Mouse (Mus musculus) erythroblast, embryonic 14.5 days (primary cell): ENCODE results near the gene Rasip1. TPM values are rescaled to one million over a fixed set of nuclear protein-coding genes. Genes with fewer than 3 reads are reported as not detected.
A peak's percentile ranks its signal among the peaks of the same experiment; 100 is the strongest.

ENCODE experiments used
- H3K27me3 ChIP-seq: 2 replicates; pipeline ENCODE4 v1.6.1; 2012; ENCODE audit warnings: inconsistent platforms; ENCODE audit not compliant: control insufficient read depth
- H3K36me3 ChIP-seq: 2 replicates; pipeline ENCODE4 v1.6.1; 2012; ENCODE audit warnings: mild to moderate bottlenecking, inconsistent platforms; ENCODE audit not compliant: control insufficient read depth
- H3K4me1 ChIP-seq: 2 replicates; pipeline ENCODE4 v1.6.1; 2012; ENCODE audit warnings: inconsistent platforms; ENCODE audit not compliant: control insufficient read depth
- H3K4me3 ChIP-seq: replicated peaks from 2 replicates; pipeline ENCODE3; 2012; ENCODE audit warnings: moderate library complexity, mild to moderate bottlenecking, inconsistent platforms
- H3K9me3 ChIP-seq: 2 replicates; pipeline ENCODE4 v1.6.1; 2012; ENCODE audit warnings: low read length, inconsistent platforms, mixed read lengths; ENCODE audit not compliant: control insufficient read depth
- GATA1 ChIP-seq: IDR thresholded peaks from 2 replicates; pipeline ENCODE4 v1.6.1; 2012; ENCODE audit warnings: low read length, inconsistent platforms, mixed read lengths
- TAL1 ChIP-seq: IDR thresholded peaks from 3 replicates; pipeline ENCODE4 v1.6.1; 2012; ENCODE audit warnings: low read length, inconsistent platforms, mixed read lengths
- polyA plus RNA-seq: library from polyadenylated mRNA; stranded (reverse); fragments of >175 nt; gene quantifications from 2 replicates; pipeline ENCODE4 v1.2.3, GENCODE M21; 2012

Gene Rasip1
- 0.04 and 0.06 TPM in 2 replicates for polyA plus RNA-seq

GRCm38 (mm10) chr7:45627261-45627660, at the start of gene Rasip1:
Gene Rasip1 (plus strand): TSS chr7:45627488.
- peaks cover 60% of the 10 kb centered on the region for H3K27me3 ChIP-seq
- TF ChIP-seq GATA1 (no peak), TAL1 (no peak)
- H3K4me1 ChIP-seq: peaks cover 9% of the 10 kb centered on the region
- H3K9me3 ChIP-seq: peaks cover 2% of the 10 kb centered on the region; the same call in 1 of the 2 replicates
- peak within 1 kb of the TSS; percentile 52 for H3K4me3 ChIP-seq
- no peaks in the 10 kb centered on the region for H3K36me3 ChIP-seq

- H3K36me3 ChIP-seq: peaks cover 46% of the 10 kb centered on the region
- H3K9me3 ChIP-seq: no peaks in the 10 kb centered on the region
- peaks cover 8% of the 10 kb centered on the region for H3K4me1 ChIP-seq
- H3K27me3 ChIP-seq: no peaks in the 10 kb centered on the region
- TF ChIP-seq TAL1 (no peak), GATA1 (no peak)
- no peak overlapping the region for H3K4me3 ChIP-seq
These were observed 41.4 kb upstream of the Rasip1 start for GRCm38 (mm10) chr7:45585923-45586322.

GRCm38 (mm10) chr7:45587631-45588592, 39.4 kb upstream of the Rasip1 start:
- H3K4me3 ChIP-seq: no peak overlapping the region
- peaks cover 39% of the 10 kb centered on the region for H3K36me3 ChIP-seq
- H3K9me3 ChIP-seq: no peaks in the 10 kb centered on the region
- H3K27me3 ChIP-seq: no peaks in the 10 kb centered on the region
- TF ChIP-seq GATA1 (no peak), TAL1 (no peak)
- H3K4me1 ChIP-seq: peaks cover 8% of the 10 kb centered on the region

GRCm38 (mm10) chr7:45589173-45589572, 38.1 kb upstream of the Rasip1 start:
- Histone ChIP-seq H3K4me1 (peaks cover 9% of the 10 kb centered on the region), H3K9me3 (no peaks in the 10 kb centered on the region), H3K4me3 (peak overlapping the region; percentile 63), H3K27me3 (no peaks in the 10 kb centered on the region), H3K36me3 (peaks cover 37% of the 10 kb centered on the region)
- TF ChIP-seq TAL1 (no peak), GATA1 (no peak)

- Histone ChIP-seq H3K9me3 (no peaks in the 10 kb centered on the region), H3K4me3 (no peak overlapping the region), H3K4me1 (peaks cover 11% of the 10 kb centered on the region), H3K36me3 (peaks cover 31% of the 10 kb centered on the region), H3K27me3 (no peaks in the 10 kb centered on the region)
- TF ChIP-seq TAL1 (no peak), GATA1 (no peak)
These were observed 37.4 kb upstream of the Rasip1 start for GRCm38 (mm10) chr7:45589898-45590297.

- peaks cover 11% of the 10 kb centered on the region for H3K4me1 ChIP-seq
- H3K36me3 ChIP-seq: peaks cover 21% of the 10 kb centered on the region
- no peak for TF ChIP-seq GATA1
- no peak overlapping the region for H3K4me3 ChIP-seq
- H3K9me3 ChIP-seq: no peaks in the 10 kb centered on the region
- no peaks in the 10 kb centered on the region for H3K27me3 ChIP-seq
These were observed 36.4 kb upstream of the Rasip1 start for GRCm38 (mm10) chr7:45590874-45591273.

GRCm38 (mm10) chr7:45591880-45592279, 35.4 kb upstream of the Rasip1 start:
- H3K9me3 ChIP-seq: no peaks in the 10 kb centered on the region
- no peak overlapping the region for H3K4me3 ChIP-seq
- peaks cover 11% of the 10 kb centered on the region for H3K4me1 ChIP-seq
- TF ChIP-seq TAL1 (no peak), GATA1 (no peak)
- peaks cover 13% of the 10 kb centered on the region for H3K36me3 ChIP-seq
- no peaks in the 10 kb centered on the region for H3K27me3 ChIP-seq

- no peak for TF ChIP-seq GATA1
- TF ChIP-seq TAL1: no peak
- H3K4me1 ChIP-seq: peaks cover 11% of the 10 kb centered on the region
These were observed 34.0 kb upstream of the Rasip1 start for GRCm38 (mm10) chr7:45593118-45593815.

GRCm38 (mm10) chr7:45595176-45595575, 32.1 kb upstream of the Rasip1 start:
- no peak for TF ChIP-seq TAL1
- no peak for TF ChIP-seq GATA1
- Histone ChIP-seq H3K9me3 (no peaks in the 10 kb centered on the region), H3K36me3 (no peaks in the 10 kb centered on the region), H3K4me1 (peaks cover 2% of the 10 kb centered on the region), H3K4me3 (no peak overlapping the region), H3K27me3 (no peaks in the 10 kb centered on the region)

More at GRCm38 (mm10) chr7:45593118-45593815, 34.0 kb upstream of the Rasip1 start:
- Histone ChIP-seq H3K27me3 (no peaks in the 10 kb centered on the region), H3K36me3 (peaks cover 1% of the 10 kb centered on the region), H3K4me3 (no peak overlapping the region), H3K9me3 (no peaks in the 10 kb centered on the region)
